Comparison of ENCODE assay signal across 10 mouse cellular contexts in the genomic region with DNA sequence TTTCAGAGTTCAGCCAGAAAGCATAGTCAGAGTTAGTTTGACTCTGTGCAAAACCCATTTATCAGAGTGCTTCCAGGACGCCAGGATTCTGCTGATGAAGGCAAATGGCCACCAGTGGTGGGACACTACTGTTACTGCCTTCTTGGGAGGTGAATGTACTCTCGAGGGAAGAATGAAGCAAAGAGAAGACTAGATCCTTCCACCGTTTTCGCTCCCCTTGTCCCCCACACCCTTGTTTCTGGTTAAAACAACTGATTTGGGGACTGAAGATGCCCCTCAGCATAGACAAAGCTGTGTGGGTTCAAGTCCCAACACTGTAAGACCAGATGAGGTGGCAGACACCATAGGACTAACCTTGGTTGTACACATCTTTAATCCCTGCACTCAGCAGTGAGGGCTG. TPM values are rescaled to one million over a fixed set of nuclear protein-coding genes. Genes with fewer than 3 reads are reported as not detected.
DNase-seq lines count a peak whose midpoint lies in the region; ATAC-seq and TF ChIP-seq lines count a peak whose summit lies in the region.
"Had no signal": no experiment of that assay in that cellular context is flagged by ENCODE, and none has a peak within 500 bp of the region (broad histone marks: within the 10 kb centered on the region; RNA-seq: fewer than 3 reads in every experiment).

No protein-coding gene starts in this region.

- H3K36me3 ChIP-seq in kidney, embryonic 16.5 days (ENCODE audit: insufficient read depth, low read length) = no peaks in the 10 kb centered on the region
- no peaks in the 10 kb centered on the region for H3K36me3 ChIP-seq in limb, embryonic 15.5 days

- DNase-seq in cerebellum, adult 2 months = peak in 1 of 2 experiments; percentile 38
- no peak for DNase-seq in cerebellum, postnatal 4 days (ENCODE audit: low spot score in 2 of 2)
- DNase-seq in kidney, adult 11 months = no peak
- no peak for DNase-seq in ovary, adult 18-20 months (ENCODE audit: low spot score)
- DNase-seq in thymus, postnatal 14 days = no peak
- DNase-seq: right cerebral cortex, postnatal 4 days had no signal

- H3K9me3 ChIP-seq in kidney, embryonic 16.5 days (ENCODE audit: low read length) = no peaks in the 10 kb centered on the region
- H3K9me3 ChIP-seq in limb, embryonic 15.5 days = no peaks in the 10 kb centered on the region

- peaks cover 39% of the 10 kb centered on the region for H3K4me1 ChIP-seq in cerebellum, adult 2 months (ENCODE audit: control insufficient read depth, insufficient read depth, low read length)
- H3K4me1 ChIP-seq in kidney, embryonic 16.5 days (ENCODE audit: insufficient read depth, low read length) = peaks cover 77% of the 10 kb centered on the region
- peaks cover 33% of the 10 kb centered on the region for H3K4me1 ChIP-seq in brown adipose tissue, adult 24 weeks (ENCODE audit: control insufficient read depth, insufficient read depth, insufficient read length, low read length)
- peaks cover 71% of the 10 kb centered on the region for H3K4me1 ChIP-seq in limb, embryonic 15.5 days

- peak overlapping the region; percentile 97 for H3K27ac ChIP-seq in cerebellum, adult 2 months (ENCODE audit: insufficient read depth, low read length)
- H3K27ac ChIP-seq in kidney, embryonic 16.5 days (ENCODE audit: low read length) = peak overlapping the region; percentile 99
- peak overlapping the region; percentile 97 for H3K27ac ChIP-seq in brown adipose tissue, adult 24 weeks (replicated peaks; ENCODE audit: low read depth, low read length)
- peak overlapping the region; percentile 89 for H3K27ac ChIP-seq in limb, embryonic 15.5 days

- no peak for TF ChIP-seq POLR2A in cerebellum, adult 2 months (IDR thresholded peaks at IDR 0.05; ENCODE audit: borderline replicate concordance, insufficient read depth, low read length)

- 79% methylated on average over 4 of the region's 4 CpGs for WGBS in cerebellum, adult 2 months
- WGBS in kidney, embryonic 16.5 days = 58% methylated on average over 4 of the region's 4 CpGs
- WGBS in limb, embryonic 15.5 days = 72% methylated on average over 4 of the region's 4 CpGs

- H3K4me2 ChIP-seq in kidney, embryonic 16.5 days (replicated peaks; ENCODE audit: low read depth, low read length) = no peak overlapping the region
- H3K4me2 ChIP-seq in limb, embryonic 15.5 days = no peak overlapping the region

- H3K27me3 ChIP-seq in cerebellum, adult 2 months (ENCODE audit: control insufficient read depth, insufficient read depth, low read length) = no peaks in the 10 kb centered on the region
- H3K27me3 ChIP-seq in kidney, embryonic 16.5 days (ENCODE audit: insufficient read depth, low read length) = no peaks in the 10 kb centered on the region
- H3K27me3 ChIP-seq in limb, embryonic 15.5 days = no peaks in the 10 kb centered on the region
- H3K27me3 ChIP-seq: Patski had no signal

- ATAC-seq in kidney, embryonic 16.5 days (ENCODE audit: low FRiP score, low TSS enrichment) = no peak
- ATAC-seq in limb, embryonic 15.5 days (ENCODE audit: insufficient number of reproducible peaks, low FRiP score, low TSS enrichment, low read depth) = no peak

- no peak for TF ChIP-seq CTCF in cerebellum, adult 2 months (IDR thresholded peaks at IDR 0.05; ENCODE audit: borderline replicate concordance, insufficient read depth, low read depth, low read length)

- H3K4me3 ChIP-seq in cerebellum, adult 2 months (replicated peaks; ENCODE audit: insufficient read depth, low read depth, low read length) = no peak overlapping the region
- no peak overlapping the region for H3K4me3 ChIP-seq in kidney, embryonic 16.5 days (ENCODE audit: low read length)
- H3K4me3 ChIP-seq in brown adipose tissue, adult 24 weeks (ENCODE audit: insufficient read depth, low read depth, low read length) = peak overlapping the region; percentile 36
- no peak overlapping the region for H3K4me3 ChIP-seq in limb, embryonic 15.5 days

- peak overlapping the region; percentile 67; the same call in 1 of the 2 replicates for H3K9ac ChIP-seq in kidney, embryonic 16.5 days (replicated peaks; ENCODE audit: low read length)
- H3K9ac ChIP-seq in limb, embryonic 15.5 days = no peak overlapping the region

RNA-seq across cellular contexts. Expression of gene Nr1d1, which starts 9.0 kb away (rescaled TPM):
- polyA plus RNA-seq in cerebellum, adult 2 months (2012; rRNA removed) = 144 and 167 TPM in 2 replicates
- polyA plus RNA-seq in kidney, embryonic 16.5 days (2015; fragmentation: Nextera tagmentation; extraction: Ambion mirVana) = 2.2 and 2.4 TPM in 2 replicates
- 78.3 and 90.9 TPM in 2 replicates for polyA plus RNA-seq in brown adipose tissue, adult 24 weeks (2012; ENCODE audit: insufficient read depth, insufficient read length, missing spikeins)
- polyA plus RNA-seq in limb, embryonic 15.5 days (2015; fragmentation: Nextera tagmentation; extraction: Ambion mirVana) = 1.2 TPM in 2 replicates

RNA-seq across cellular contexts. Expression of gene Msl1, which starts 11.2 kb away (rescaled TPM):
- polyA plus RNA-seq in cerebellum, adult 2 months (2012; rRNA removed) = 99.1 and 103 TPM in 2 replicates
- polyA plus RNA-seq in kidney, embryonic 16.5 days (2015; fragmentation: Nextera tagmentation; extraction: Ambion mirVana) = 23.7 and 24.2 TPM in 2 replicates
- polyA plus RNA-seq in brown adipose tissue, adult 24 weeks (2012; ENCODE audit: insufficient read depth, insufficient read length, missing spikeins) = 36.3 and 40.8 TPM in 2 replicates
- 22.9 and 25.8 TPM in 2 replicates for polyA plus RNA-seq in limb, embryonic 15.5 days (2015; fragmentation: Nextera tagmentation; extraction: Ambion mirVana)

RNA-seq across cellular contexts. Expression of gene Casc3, which starts 20.6 kb away (rescaled TPM):
- polyA plus RNA-seq in cerebellum, adult 2 months (2012; rRNA removed) = 55.5 TPM in 2 replicates
- 36.2 and 41.0 TPM in 2 replicates for polyA plus RNA-seq in kidney, embryonic 16.5 days (2015; fragmentation: Nextera tagmentation; extraction: Ambion mirVana)
- polyA plus RNA-seq in brown adipose tissue, adult 24 weeks (2012; ENCODE audit: insufficient read depth, insufficient read length, missing spikeins) = 9.2 and 16.9 TPM in 2 replicates
- polyA plus RNA-seq in limb, embryonic 15.5 days (2015; fragmentation: Nextera tagmentation; extraction: Ambion mirVana) = 30.0 and 32.5 TPM in 2 replicates

RNA-seq across cellular contexts. Expression of gene Thra, which starts 43.7 kb away (rescaled TPM):
- 439 and 447 TPM in 2 replicates for polyA plus RNA-seq in cerebellum, adult 2 months (2012; rRNA removed)
- polyA plus RNA-seq in kidney, embryonic 16.5 days (2015; fragmentation: Nextera tagmentation; extraction: Ambion mirVana) = 24.4 and 25.9 TPM in 2 replicates
- 64.4 and 82.3 TPM in 2 replicates for polyA plus RNA-seq in brown adipose tissue, adult 24 weeks (2012; ENCODE audit: insufficient read depth, insufficient read length, missing spikeins)
- polyA plus RNA-seq in limb, embryonic 15.5 days (2015; fragmentation: Nextera tagmentation; extraction: Ambion mirVana) = 38.4 and 39.6 TPM in 2 replicates

RNA-seq across cellular contexts. Expression of gene Rapgefl1, which starts 52.4 kb away (rescaled TPM):
- polyA plus RNA-seq in cerebellum, adult 2 months (2012; rRNA removed) = 56.8 and 58.0 TPM in 2 replicates
- 1.8 and 2.0 TPM in 2 replicates for polyA plus RNA-seq in kidney, embryonic 16.5 days (2015; fragmentation: Nextera tagmentation; extraction: Ambion mirVana)
- polyA plus RNA-seq in brown adipose tissue, adult 24 weeks (2012; ENCODE audit: insufficient read depth, insufficient read length, missing spikeins) = 0.40 TPM in 1 of 2 replicates, not detected in the other
- 11.1 TPM in 2 replicates for polyA plus RNA-seq in limb, embryonic 15.5 days (2015; fragmentation: Nextera tagmentation; extraction: Ambion mirVana)

Comparison
In these comparisons a context has a peak if more than half of its experiments do, and no peak if none do; other contexts are left out.
1. RNA of gene Nr1d1, which starts 9.0 kb away (polyA plus RNA-seq): 144 to 167 TPM in cerebellum, adult 2 months and 78.3 to 90.9 TPM in brown adipose tissue, adult 24 weeks; 2.2 to 2.4 TPM in kidney, embryonic 16.5 days and 1.2 TPM in limb, embryonic 15.5 days; every median in the first group is over 10 times any median in the second.
2. Peak in every context shown above with its lines, with median percentiles within 50 percentile points of each other: H3K27ac ChIP-seq.